Mouse (Mus musculus): Measurements from ENCODE around the gene Pard3b.

- TF ChIP-seq CTCF (IDR thresholded peaks at IDR 0.05; ENCODE audit: low read depth) = no peak
- TF ChIP-seq EP300 (optimal IDR thresholded peaks at IDR 0.05) = no peak
Measured at GRCm38 (mm10) chr1:62229129-62229528, 590.5 kb downstream of the Pard3b start.
